Mouse (Mus musculus): ENCODE results near the gene Lypd8. TPM values are rescaled to one million over a fixed set of nuclear protein-coding genes. Genes with fewer than 3 reads are reported as not detected.

The Lypd8 gene
- total RNA-seq, 2 experiments from 2014 or later, result not detected

DNA sequence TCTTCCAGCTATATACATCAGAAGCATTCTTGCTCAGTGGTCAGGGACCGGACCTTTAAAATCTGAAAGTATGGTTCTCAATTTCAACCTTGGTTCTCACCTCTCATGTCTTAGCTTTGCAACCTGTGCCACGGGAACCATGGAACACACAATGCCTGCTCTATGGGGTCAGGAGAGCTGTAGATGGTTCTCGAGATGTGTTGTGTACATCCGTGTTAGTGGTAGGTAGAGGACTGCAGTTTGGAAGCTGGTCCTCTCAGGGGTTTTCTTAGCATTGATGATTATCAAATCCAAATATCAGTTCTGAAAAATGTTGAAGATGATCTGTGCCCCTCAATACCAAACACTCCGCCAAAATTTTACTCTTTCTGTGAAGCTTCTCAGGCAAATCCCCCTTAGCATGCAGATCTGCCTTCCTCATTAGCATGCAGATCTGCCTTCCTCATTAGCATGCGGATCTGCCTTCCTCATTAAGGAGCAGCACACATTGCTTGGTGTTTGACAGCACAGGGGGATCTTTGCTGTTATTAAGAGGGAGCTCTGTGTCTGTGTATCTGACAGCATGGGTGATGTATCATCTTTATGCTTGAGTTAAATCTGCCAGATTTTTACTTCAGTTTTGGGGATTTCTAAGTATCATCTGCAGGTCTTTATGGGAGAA is 21.3 kb downstream of the Lypd8 start:
- DNase-seq, result no peak

DNA sequence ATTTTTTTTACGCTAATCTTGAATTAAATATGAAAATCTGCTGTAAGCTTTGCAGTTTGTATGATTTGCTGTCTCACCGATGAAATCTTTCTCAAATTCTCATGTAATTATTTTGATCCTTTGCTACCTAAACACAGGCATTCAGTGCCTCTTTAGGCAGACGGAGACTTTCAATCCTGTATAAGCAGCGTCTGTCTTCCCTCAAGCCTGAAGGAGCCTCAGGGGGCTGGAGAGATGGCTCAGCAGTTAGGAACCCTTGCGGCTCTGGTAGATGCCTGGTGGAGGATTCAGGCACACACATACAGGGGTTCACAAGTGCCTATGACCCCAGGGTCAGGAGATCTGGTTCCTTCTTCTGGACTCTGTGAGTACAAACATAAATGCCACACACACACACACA is 21.8 kb downstream of the Lypd8 start:
- DNase-seq, result no peak

DNA sequence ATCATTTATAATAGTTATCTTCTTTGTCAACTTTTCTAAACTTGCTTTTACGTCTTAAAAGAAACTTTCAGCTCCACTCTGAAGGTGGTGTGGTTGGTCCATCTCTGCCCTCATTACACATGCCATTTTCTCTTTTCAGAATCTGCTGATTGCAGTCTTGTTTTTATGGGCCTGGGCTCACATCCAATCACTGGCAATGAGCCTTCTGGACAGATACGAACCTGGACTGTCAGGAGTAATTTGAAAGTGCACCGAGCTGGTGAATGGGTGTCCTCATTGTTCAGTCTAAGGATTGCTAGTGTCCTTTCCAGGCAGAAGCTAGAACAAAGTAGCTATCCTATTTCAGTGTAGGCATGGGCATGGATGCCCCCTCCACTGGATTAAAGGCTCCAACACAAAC is 29.2 kb downstream of the Lypd8 start:
- no peak for DNase-seq

DNA sequence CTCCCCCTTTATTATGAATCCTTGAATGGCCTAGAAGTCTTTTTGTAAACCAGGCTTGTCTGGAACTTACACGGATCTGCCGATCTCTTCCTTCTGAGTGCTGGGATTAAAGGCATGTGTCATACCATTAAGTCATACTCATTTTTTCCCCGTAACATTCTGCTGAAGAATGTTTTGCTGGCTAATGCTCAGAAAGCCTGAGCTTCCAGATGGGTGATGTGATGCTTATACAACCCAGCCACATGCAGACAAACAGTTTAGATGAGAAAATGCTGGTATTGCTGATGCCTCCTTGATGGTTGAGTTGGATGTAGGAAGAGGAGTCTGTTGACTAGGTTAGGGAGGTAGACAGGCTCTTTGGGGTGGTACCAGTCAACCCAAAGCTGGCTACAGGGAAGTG is 39.5 kb downstream of the Lypd8 start:
- no peak for DNase-seq

DNA sequence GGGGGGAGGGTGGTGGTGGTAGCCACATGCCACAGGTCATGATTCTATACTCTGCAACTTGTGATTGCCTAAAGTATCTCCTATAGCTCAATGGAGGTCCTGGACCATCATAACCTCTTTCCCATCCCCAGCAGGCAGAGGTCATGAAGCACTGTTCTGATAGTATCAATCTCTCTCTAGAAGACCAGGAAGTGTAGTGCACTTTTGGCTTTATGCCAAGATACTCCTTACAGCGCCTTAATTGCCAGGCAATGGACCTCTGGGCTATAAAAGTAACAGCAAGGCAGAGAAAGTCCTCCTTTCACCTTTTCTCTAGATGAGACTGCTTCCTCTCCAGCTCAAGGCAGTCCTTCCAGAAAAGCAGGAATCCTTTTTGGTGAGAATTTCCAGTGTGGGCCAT is 42.0 kb downstream of the Lypd8 start, which contains the start of gene 1810065E05Rik:
TSS of gene 1810065E05Rik (plus strand) at position 297 of the 400 bp plus-strand sequence.
- DNase-seq, result no peak

DNA sequence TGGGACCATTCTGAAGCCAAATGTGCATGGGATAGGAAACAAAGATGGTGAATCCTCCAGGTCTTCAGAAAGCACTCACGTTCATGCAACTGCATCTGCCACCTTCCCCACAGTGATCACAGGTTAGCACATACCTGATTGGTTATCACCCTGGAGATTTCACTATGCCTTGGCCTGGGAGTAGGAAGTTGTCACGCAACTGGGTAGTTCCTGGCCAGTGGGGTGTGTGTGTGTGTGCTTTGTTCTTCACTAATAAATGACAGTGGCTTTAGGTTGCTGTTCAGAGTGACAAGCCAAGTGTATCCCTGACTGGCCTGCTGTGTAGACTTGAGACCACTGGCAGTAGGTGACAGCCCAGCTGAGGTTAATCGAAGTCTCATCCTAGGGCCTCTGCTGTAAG is 53.4 kb downstream of the Lypd8 start, which contains the start of gene Gm12253:
TSS of gene Gm12253 (plus strand) at position 301 of the 400 bp plus-strand sequence.
- no peak for DNase-seq

DNA sequence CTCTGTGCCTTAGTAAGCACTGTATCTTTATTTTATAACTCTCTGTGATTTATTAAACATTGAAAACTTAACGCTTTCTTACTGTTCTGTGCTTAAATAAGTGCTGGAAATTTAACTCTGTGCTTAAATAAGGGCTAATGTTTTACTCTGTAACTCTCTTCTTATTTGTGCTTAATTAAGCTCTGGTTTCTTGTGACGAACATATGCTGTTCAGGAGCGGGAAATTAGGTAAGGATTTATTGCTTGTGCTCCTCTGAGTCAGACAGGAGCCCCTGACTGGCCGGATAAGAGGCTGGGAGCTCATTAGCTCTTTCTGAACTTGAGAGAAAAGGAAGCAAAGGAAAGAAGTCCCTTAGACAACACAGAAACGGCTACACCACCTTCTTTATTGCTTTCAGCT is 59.0 kb downstream of the Lypd8 start:
- no peak for DNase-seq

Other genes starting within 250 kb of the Lypd8 start
- 1 to 10 TPM; 8.1 to 9.3 TPM for gene Gemin5, start 210.5 kb upstream of the Lypd8 start, total RNA-seq (2021)
- gene Mrpl22, start 207.4 kb upstream of the Lypd8 start, total RNA-seq (2021), result 10 to 100 TPM; 39.0 to 41.5 TPM
- 1 to 10 TPM; 3.6 to 4.3 TPM for gene Igtp, start 179.5 kb upstream of the Lypd8 start, total RNA-seq (2021)
- 1 to 10 TPM; 6.1 to 9.1 TPM for gene Irgm2, start 179.4 kb upstream of the Lypd8 start, total RNA-seq (2021)
- not detected for gene 4930438A08Rik, start 104.2 kb upstream of the Lypd8 start, total RNA-seq (2021)
- gene Zfp692, start 72.0 kb upstream of the Lypd8 start, total RNA-seq (2021), result 1 to 10 TPM; 2.7 to 4.3 TPM
- 10 to 100 TPM; 37.7 to 40.6 TPM for gene Zfp672, start 48.7 kb upstream of the Lypd8 start, total RNA-seq (2021)
- 10 to 100 TPM; 22.8 to 27.5 TPM for gene Sh3bp5l, start 48.3 kb upstream of the Lypd8 start, total RNA-seq (2021)
- gene 1810065E05Rik, start 42.1 kb downstream of the Lypd8 start, total RNA-seq (2021), result not detected
- gene Gm12253, start 53.5 kb downstream of the Lypd8 start, total RNA-seq (2021), result not detected
- gene Lypd9, start 73.9 kb downstream of the Lypd8 start, total RNA-seq (2021), result not detected
- not detected for gene Olfr30, start 83.2 kb downstream of the Lypd8 start, total RNA-seq (2021)
- not detected for gene Olfr332, start 113.5 kb downstream of the Lypd8 start, total RNA-seq (2021)
- gene Olfr331, start 123.5 kb downstream of the Lypd8 start, total RNA-seq (2021), result not detected
- gene Olfr330, start 155.8 kb downstream of the Lypd8 start, total RNA-seq (2021), result not detected
- not detected for gene Olfr329-ps, start 167.4 kb downstream of the Lypd8 start, total RNA-seq (2021)
- under 1 TPM in 1 of 2 experiments, not detected in 1; 0.10 TPM for gene Olfr328, start 176.6 kb downstream of the Lypd8 start, total RNA-seq (2021)
- not detected for gene Olfr224, start 191.5 kb downstream of the Lypd8 start, total RNA-seq (2021)
- not detected for gene Olfr325, start 198.7 kb downstream of the Lypd8 start, total RNA-seq (2021)
- not detected for gene Olfr324, start 216.1 kb downstream of the Lypd8 start, total RNA-seq (2021)
- gene 2210407C18Rik, start 237.0 kb downstream of the Lypd8 start, total RNA-seq (2021), result not detected

Data from gastrocnemius, postnatal 25 days (tissue).